In the genomic region with DNA sequence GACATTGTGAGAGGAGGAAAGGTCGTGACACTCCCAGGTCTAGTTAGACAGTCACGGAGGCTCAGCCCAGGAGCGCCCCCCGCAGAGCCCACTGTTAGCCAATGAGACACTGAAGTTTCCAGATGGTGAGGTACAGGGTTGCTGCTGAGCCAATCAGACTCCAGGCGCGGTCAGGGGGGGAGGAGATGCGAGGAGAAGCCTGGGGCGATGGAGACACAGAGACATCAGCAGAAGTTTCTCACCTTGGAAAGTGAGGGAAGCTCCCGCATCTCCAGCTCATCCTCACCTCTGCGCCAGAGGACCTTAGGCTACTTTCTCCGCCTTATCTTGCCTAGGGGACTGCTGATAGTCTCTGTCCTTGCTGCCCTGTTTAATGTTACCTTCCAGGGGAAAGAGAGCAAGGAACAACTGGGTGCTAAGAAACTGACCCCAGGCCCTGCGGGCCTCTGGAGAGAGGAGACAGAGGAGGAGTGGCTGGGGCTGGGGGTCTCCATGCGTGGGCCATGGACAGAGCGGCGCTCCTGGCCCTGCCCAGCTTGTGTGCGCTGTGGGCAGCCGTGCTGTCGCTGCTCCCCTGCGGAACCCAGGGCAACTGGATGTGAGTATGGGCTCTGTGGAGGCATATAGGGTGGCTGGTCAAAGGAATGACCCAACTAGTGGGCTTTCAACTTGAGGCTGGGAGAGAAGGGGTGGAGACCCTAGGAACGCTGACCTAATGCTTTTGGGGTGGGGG, we compare ENCODE assay signal across 7 mouse cellular contexts. TPM values are rescaled to one million over a fixed set of nuclear protein-coding genes. Genes with fewer than 3 reads are reported as not detected.
DNase-seq lines count a peak whose midpoint lies in the region; ATAC-seq lines count a peak whose summit lies in the region.

TSS of gene Wnt16 (plus strand) at position 224 of the 733 bp plus-strand sequence.

- peak; percentile 66 for ATAC-seq in lung, embryonic 16.5 days (ENCODE audit: low read depth)
- ATAC-seq in heart, embryonic 16.5 days (replicated peaks; ENCODE audit: extremely low read depth, insufficient read depth, low FRiP score) = peak; percentile 63; the same call in 1 of the 2 replicates
- peak; percentile 63 for ATAC-seq in neural tube, embryonic 15.5 days (ENCODE audit: low FRiP score)

- no peaks in the 10 kb centered on the region for H3K9me3 ChIP-seq in lung, embryonic 16.5 days (ENCODE audit: control insufficient read depth, low read length)
- H3K9me3 ChIP-seq in embryonic facial prominence, embryonic 10.5 days = no peaks in the 10 kb centered on the region
- no peaks in the 10 kb centered on the region for H3K9me3 ChIP-seq in heart, embryonic 16.5 days (replicated peaks; ENCODE audit: control insufficient read depth, low read length)
- no peaks in the 10 kb centered on the region for H3K9me3 ChIP-seq in neural tube, embryonic 15.5 days (replicated peaks)

- H3K27me3 ChIP-seq in lung, embryonic 16.5 days (ENCODE audit: control insufficient read depth, insufficient read depth, low read depth, low read length) = peaks cover 27% of the 10 kb centered on the region
- H3K27me3 ChIP-seq in embryonic facial prominence, embryonic 10.5 days (replicated peaks; ENCODE audit: low read depth, poor library complexity, severe bottlenecking) = peaks cover 65% of the 10 kb centered on the region
- peaks cover 32% of the 10 kb centered on the region for H3K27me3 ChIP-seq in heart, embryonic 16.5 days (ENCODE audit: control insufficient read depth, insufficient read depth, low read length)
- H3K27me3 ChIP-seq in neural tube, embryonic 15.5 days (replicated peaks) = peaks cover 56% of the 10 kb centered on the region

- WGBS in lung, embryonic 16.5 days = 1% methylated on average over 20 of the region's 20 CpGs
- under 1% methylated on average over 20 of the region's 20 CpGs for WGBS in embryonic facial prominence, embryonic 10.5 days
- 2% methylated on average over 20 of the region's 20 CpGs for WGBS in heart, embryonic 16.5 days
- 1% methylated on average over 20 of the region's 20 CpGs for WGBS in neural tube, embryonic 15.5 days

- H3K4me3 ChIP-seq in lung, embryonic 16.5 days (ENCODE audit: low read length) = peak within 1 kb of the TSS; percentile 30
- peak within 1 kb of the TSS; percentile 60 for H3K4me3 ChIP-seq in embryonic facial prominence, embryonic 10.5 days
- peak within 1 kb of the TSS; percentile 54 for H3K4me3 ChIP-seq in heart, embryonic 16.5 days (ENCODE audit: low read length)
- H3K4me3 ChIP-seq in neural tube, embryonic 15.5 days (replicated peaks) = peak within 1 kb of the TSS; percentile 43

- DNase-seq in lung, postnatal 36 days = no peak
- peak; percentile 70 for DNase-seq in embryonic facial prominence, embryonic 10.5 days (ENCODE audit: low spot score)
- peak; percentile 36 for DNase-seq in left cerebral cortex, postnatal 4 days
- DNase-seq in B cell, adult 2 months = no peak

- peak within 1 kb of the TSS; percentile 54 for H3K4me2 ChIP-seq in lung, embryonic 16.5 days (ENCODE audit: low read depth, low read length)
- peak within 1 kb of the TSS; percentile 86 for H3K4me2 ChIP-seq in heart, embryonic 16.5 days (ENCODE audit: low read depth, low read length)
- peak within 1 kb of the TSS; percentile 81 for H3K4me2 ChIP-seq in neural tube, embryonic 15.5 days

- no peak within 1 kb of the TSS for H3K9ac ChIP-seq in lung, embryonic 16.5 days (ENCODE audit: low read length)
- peak within 1 kb of the TSS; percentile 57 for H3K9ac ChIP-seq in heart, embryonic 16.5 days (ENCODE audit: low read length)
- peak within 1 kb of the TSS; percentile 37 for H3K9ac ChIP-seq in neural tube, embryonic 15.5 days (replicated peaks)

- no peak within 1 kb of the TSS for H3K27ac ChIP-seq in lung, embryonic 16.5 days (ENCODE audit: low read length)
- H3K27ac ChIP-seq in embryonic facial prominence, embryonic 10.5 days (replicated peaks) = peak within 1 kb of the TSS; percentile 58; the same call in 1 of the 2 replicates
- H3K27ac ChIP-seq in heart, embryonic 16.5 days (ENCODE audit: low read length) = no peak within 1 kb of the TSS; the same call in 1 of the 2 replicates
- no peak within 1 kb of the TSS for H3K27ac ChIP-seq in neural tube, embryonic 15.5 days (replicated peaks)

- intact Hi-C loops in left cerebral cortex, postnatal 4 days (cut with DNase I) = loop anchor here (10.0 kb wide), 1 partner anchor 163 kb away; no protein-coding TSS in a partner anchor

- peaks cover 14% of the 10 kb centered on the region for H3K4me1 ChIP-seq in lung, embryonic 16.5 days (replicated peaks; ENCODE audit: control insufficient read depth, insufficient read depth, low read length)
- peaks cover 23% of the 10 kb centered on the region for H3K4me1 ChIP-seq in embryonic facial prominence, embryonic 10.5 days
- peaks cover 9% of the 10 kb centered on the region for H3K4me1 ChIP-seq in heart, embryonic 16.5 days (ENCODE audit: control insufficient read depth, insufficient read depth, low read length)
- H3K4me1 ChIP-seq in neural tube, embryonic 15.5 days = peaks cover 22% of the 10 kb centered on the region

- H3K36me3 ChIP-seq in lung, embryonic 16.5 days (ENCODE audit: control insufficient read depth, insufficient read depth, low read length) = no peaks in the 10 kb centered on the region
- no peaks in the 10 kb centered on the region for H3K36me3 ChIP-seq in embryonic facial prominence, embryonic 10.5 days (replicated peaks)
- H3K36me3 ChIP-seq in heart, embryonic 16.5 days (ENCODE audit: control insufficient read depth, insufficient read depth) = no peaks in the 10 kb centered on the region
- H3K36me3 ChIP-seq in neural tube, embryonic 15.5 days = no peaks in the 10 kb centered on the region

RNA-seq across cellular contexts. Expression of gene Wnt16, which starts in this region (rescaled TPM):
- 0.18 and 0.19 TPM in 2 replicates for polyA plus RNA-seq in lung, embryonic 16.5 days (2015; fragmentation: Nextera tagmentation; extraction: Ambion mirVana)
- polyA plus RNA-seq in embryonic facial prominence, embryonic 10.5 days (2016; fragmentation: Nextera tagmentation; extraction: Ambion mirVana) = 0.57 and 0.83 TPM in 2 replicates
- 1.2 and 2.3 TPM in 2 replicates for polyA plus RNA-seq in heart, embryonic 16.5 days (2015; fragmentation: Nextera tagmentation; extraction: Ambion mirVana)
- total RNA-seq in left cerebral cortex, postnatal 4 days (2021) = 1 to 10 TPM; 1.3 to 1.5 TPM
- polyA plus RNA-seq in neural tube, embryonic 15.5 days (2015; fragmentation: Nextera tagmentation; extraction: Ambion mirVana) = 0.54 and 0.88 TPM in 2 replicates

Comparison
In these comparisons a context has a peak if more than half of its experiments do, and no peak if none do; other contexts are left out.
1. Peak in ATAC-seq, H3K4me3 ChIP-seq and H3K4me2 ChIP-seq in lung, embryonic 16.5 days; RNA of the gene not detected or under 1 TPM.
2. Peak in DNase-seq, H3K4me3 ChIP-seq and H3K27ac ChIP-seq in embryonic facial prominence, embryonic 10.5 days; RNA of the gene not detected or under 1 TPM.
3. Peak in ATAC-seq, H3K4me3 ChIP-seq, H3K9ac ChIP-seq and H3K4me2 ChIP-seq in neural tube, embryonic 15.5 days; RNA of the gene not detected or under 1 TPM.